Mouse (Mus musculus) intestine, postnatal 0 days (tissue): ENCODE data around the gene Rbl2. TPM values are rescaled to one million over a fixed set of nuclear protein-coding genes. Genes with fewer than 3 reads are reported as not detected.

Experiments used
- ATAC-seq: fragments of 200-750 bp; cut with Nextera tagmentation; 2 replicates; pipeline ENCODE4 v1.8.0; 2017; ENCODE audit warnings: mild to moderate bottlenecking, moderate TSS enrichment, moderate library complexity
- H3K27ac ChIP-seq: fragments of 300-500 bp; sonication (generic); 2 replicates; pipeline ENCODE4 v1.5.1; 2014; ENCODE audit warnings: mild to moderate bottlenecking, low read depth, low read length, moderate library complexity
- H3K27me3 ChIP-seq: fragments of 300-500 bp; sonication (generic); replicated peaks from 2 replicates; pipeline ENCODE4 v1.6.1; 2014; ENCODE audit warnings: low read length, mixed read lengths; ENCODE audit not compliant: control insufficient read depth, insufficient read depth
- H3K36me3 ChIP-seq: fragments of 300-500 bp; sonication (generic); 2 replicates; pipeline ENCODE4 v1.6.1; 2014; ENCODE audit warnings: mild to moderate bottlenecking, moderate library complexity; ENCODE audit not compliant: control insufficient read depth, insufficient read depth
- H3K4me1 ChIP-seq: fragments of 300-500 bp; sonication (generic); replicated peaks from 2 replicates; pipeline ENCODE4 v1.6.1; 2014; ENCODE audit warnings: antibody characterized with exemption, low read length, mixed read lengths; ENCODE audit not compliant: control insufficient read depth, insufficient read depth
- H3K4me2 ChIP-seq: fragments of 300-500 bp; sonication (generic); replicated peaks from 2 replicates; pipeline ENCODE4 v1.6.1; 2014; ENCODE audit warnings: low read depth, mild to moderate bottlenecking, moderate library complexity
- H3K4me3 ChIP-seq: fragments of 300-500 bp; sonication (generic); 2 replicates; pipeline ENCODE4 v1.5.1; 2014; ENCODE audit warnings: low read depth, low read length
- H3K9ac ChIP-seq: fragments of 300-500 bp; sonication (generic); 2 replicates; pipeline ENCODE4 v1.6.1; 2014; ENCODE audit warnings: mild to moderate bottlenecking, low read depth, low read length
- H3K9me3 ChIP-seq: fragments of 300-500 bp; sonication (generic); 2 replicates; pipeline ENCODE4 v1.6.1; 2016; ENCODE audit warnings: mixed run types; ENCODE audit not compliant: control insufficient read depth
- CTCF ChIP-seq: sonication (generic); IDR thresholded peaks from 2 replicates; pipeline ENCODE4 v1.5.1; 2016; ENCODE audit warnings: low read depth, mild to moderate bottlenecking, control low read depth, antibody characterized with exemption, moderate library complexity
- WGBS: fragments of 180-500 bp; shearing (Covaris S2); extraction: QIAGEN DNeasy Blood & Tissue Kit; methylation state at CpG from one replicate; pipeline ENCODE4 v1.1.7; 2014; 5-methylcytosine and 5-hydroxymethylcytosine counted together
- polyA plus RNA-seq: library from polyadenylated mRNA; unstranded; fragments of >200 nt; fragmentation: Nextera tagmentation; extraction: Ambion mirVana; gene quantifications from 2 replicates; pipeline ENCODE4 v1.2.1, GENCODE M21; 2015

Gene Rbl2
- polyA plus RNA-seq, 1 experiment from 2014 or later = 6.5 TPM

DNA sequence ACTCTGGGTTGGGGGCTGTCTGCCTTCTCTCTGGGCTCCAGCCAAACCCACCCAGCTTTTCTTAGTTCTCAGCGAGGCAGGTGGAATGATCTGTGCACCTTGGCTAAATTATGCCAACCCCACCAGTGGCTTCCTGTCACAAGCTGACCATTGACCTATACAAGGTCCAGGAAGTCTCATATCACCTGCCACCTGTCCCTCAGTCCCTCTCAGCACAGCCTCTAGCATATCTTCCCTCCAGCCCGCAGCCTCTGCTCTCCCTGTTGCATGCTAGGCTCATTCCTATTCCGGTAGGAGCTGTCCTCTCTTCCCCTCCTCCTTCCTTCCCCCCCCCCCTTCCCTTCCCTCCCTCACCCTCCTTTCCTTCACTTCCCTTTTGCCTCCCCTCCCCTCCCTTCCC lies 79.4 kb downstream of the Rbl2 start:
- no peaks in the 10 kb centered on the region for H3K27me3 ChIP-seq
- H3K4me2 ChIP-seq = peak overlapping the region; percentile 58; the same call in 1 of the 2 replicates
- H3K4me3 ChIP-seq = no peak overlapping the region
- peak overlapping the region; percentile 9; the same call in 1 of the 2 replicates for H3K27ac ChIP-seq
- H3K4me1 ChIP-seq = peaks cover 5% of the 10 kb centered on the region
- TF ChIP-seq CTCF = no peak
- 41% methylated on average over 3 of the region's 3 CpGs for WGBS
- H3K36me3 ChIP-seq = no peaks in the 10 kb centered on the region
- ATAC-seq = 0 out of 2 replicates have a peak, but pooled peaks have one; percentile 34
- H3K9ac ChIP-seq = no peak overlapping the region
- H3K9me3 ChIP-seq = no peaks in the 10 kb centered on the region

GRCm38 (mm10) chr8:91151531-91151930 lies 81.7 kb downstream of the Rbl2 start:
- no peak overlapping the region for H3K4me3 ChIP-seq
- 0 out of 2 replicates have a peak, but pooled peaks cover 3% of the 10 kb centered on the region for H3K9me3 ChIP-seq
- no peaks in the 10 kb centered on the region for H3K27me3 ChIP-seq
- H3K9ac ChIP-seq = no peak overlapping the region
- 91% methylated on average over 7 of the region's 7 CpGs for WGBS
- H3K4me1 ChIP-seq = peaks cover 5% of the 10 kb centered on the region
- ATAC-seq = no peak
- no peak overlapping the region for H3K4me2 ChIP-seq
- H3K36me3 ChIP-seq = no peaks in the 10 kb centered on the region
- no peak for TF ChIP-seq CTCF
- H3K27ac ChIP-seq = no peak overlapping the region

GRCm38 (mm10) chr8:91153831-91154230 lies 84.0 kb downstream of the Rbl2 start:
- Histone ChIP-seq H3K9me3 (0 out of 2 replicates have a peak, but pooled peaks cover 3% of the 10 kb centered on the region), H3K4me2 (no peak overlapping the region), H3K4me3 (no peak overlapping the region), H3K27ac (no peak overlapping the region), H3K27me3 (no peaks in the 10 kb centered on the region), H3K36me3 (no peaks in the 10 kb centered on the region), H3K4me1 (peaks cover 5% of the 10 kb centered on the region), H3K9ac (no peak overlapping the region)
- peak; percentile 37 for TF ChIP-seq CTCF
- ATAC-seq = no peak
- WGBS = 79% methylated on average over 3 of the region's 3 CpGs

DNA sequence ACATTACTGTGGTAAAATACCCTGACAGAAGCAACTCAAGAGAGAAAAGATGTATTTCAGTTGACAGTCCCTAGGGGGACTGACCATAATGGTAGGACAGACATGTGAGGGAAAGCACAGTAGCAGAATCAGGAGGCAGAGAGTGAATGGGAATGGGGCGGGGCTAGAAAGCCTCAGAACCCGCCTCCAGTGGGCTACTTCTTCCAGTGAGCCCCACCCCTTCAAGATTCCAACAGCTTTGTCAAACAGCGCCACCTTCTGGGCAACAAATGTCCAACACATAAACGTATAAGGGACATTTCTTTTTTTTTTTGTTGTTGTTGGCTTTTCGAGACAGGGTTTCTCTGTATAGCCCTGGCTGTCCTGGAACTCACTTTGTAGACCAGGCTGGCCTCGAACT lies 84.7 kb downstream of the Rbl2 start:
- Histone ChIP-seq H3K4me3 (no peak overlapping the region), H3K27me3 (no peaks in the 10 kb centered on the region), H3K36me3 (no peaks in the 10 kb centered on the region), H3K4me2 (no peak overlapping the region), H3K27ac (no peak overlapping the region), H3K4me1 (no peaks in the 10 kb centered on the region), H3K9me3 (0 out of 2 replicates have a peak, but pooled peaks cover 3% of the 10 kb centered on the region), H3K9ac (no peak overlapping the region)
- no peak for ATAC-seq
- 58% methylated on average over 6 of the region's 6 CpGs for WGBS
- TF ChIP-seq CTCF = peak; percentile 61

GRCm38 (mm10) chr8:91158617-91159016 lies 88.8 kb downstream of the Rbl2 start:
- ATAC-seq = no peak
- Histone ChIP-seq H3K27ac (no peak overlapping the region), H3K4me1 (no peaks in the 10 kb centered on the region), H3K4me2 (no peak overlapping the region), H3K36me3 (no peaks in the 10 kb centered on the region), H3K9me3 (0 out of 2 replicates have a peak, but pooled peaks cover 3% of the 10 kb centered on the region), H3K9ac (no peak overlapping the region), H3K4me3 (no peak overlapping the region), H3K27me3 (no peaks in the 10 kb centered on the region)
- no peak for TF ChIP-seq CTCF
- 93% methylated on average over 10 of the region's 10 CpGs for WGBS

DNA sequence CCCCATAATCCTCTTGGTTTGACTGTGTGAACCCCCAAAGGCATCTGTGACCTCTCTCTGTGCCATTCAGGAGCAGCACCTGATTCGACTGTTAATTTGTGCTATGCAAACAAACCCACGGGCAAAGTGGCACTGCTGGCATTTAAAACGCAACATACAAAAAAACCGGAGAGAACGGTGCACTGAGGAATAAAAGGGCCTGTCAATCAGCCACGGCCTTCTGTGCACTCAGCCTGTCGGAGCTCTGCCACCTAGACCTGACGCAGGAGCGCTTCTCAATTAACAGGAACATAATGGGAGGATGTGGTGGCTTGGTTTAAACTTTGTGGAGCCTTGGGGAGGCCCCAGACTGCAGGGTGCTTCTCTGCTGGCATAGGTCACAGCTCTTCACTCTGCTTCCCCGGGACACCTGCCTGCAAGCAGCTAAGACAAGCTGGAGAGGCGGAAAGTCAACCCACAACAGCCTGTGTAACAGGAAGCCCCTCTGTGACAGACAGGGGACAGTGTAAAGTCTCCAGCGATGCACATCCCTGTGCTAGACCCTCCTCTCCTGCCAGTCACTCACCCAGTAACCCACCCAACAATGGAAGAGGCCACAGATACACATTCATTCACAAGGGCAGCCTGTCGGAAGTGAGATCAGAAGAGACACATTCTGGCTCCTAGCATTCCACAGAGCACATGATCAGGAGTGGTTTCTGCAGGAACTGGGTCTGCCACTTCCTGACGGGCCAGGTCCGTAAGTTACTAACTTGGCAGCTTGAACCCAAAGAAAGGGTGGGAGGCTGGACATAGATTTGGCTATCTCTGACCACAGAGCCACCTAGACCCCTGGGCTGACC lies 90.3 kb downstream of the Rbl2 start:
- Histone ChIP-seq H3K36me3 (no peaks in the 10 kb centered on the region), H3K4me3 (no peak overlapping the region), H3K9me3 (0 out of 2 replicates have a peak, but pooled peaks cover 3% of the 10 kb centered on the region), H3K27me3 (no peaks in the 10 kb centered on the region), H3K4me2 (no peak overlapping the region), H3K27ac (no peak overlapping the region), H3K4me1 (no peaks in the 10 kb centered on the region), H3K9ac (no peak overlapping the region)
- no peak for ATAC-seq
- TF ChIP-seq CTCF = no peak
- WGBS = 65% methylated on average over 15 of the region's 15 CpGs
